Mouse (Mus musculus) mature B cell (primary cell): ENCODE results near the gene Chmp2a.

Experiments used
- in situ Hi-C: fragments of 300-500 bp; cut with MboI; formaldehyde crosslinking; loops from 2 replicates; pipeline ENCODE4 v1.14.3; 2019

The Chmp2a gene

GRCm38 (mm10) chr7:13035211-13035855 is 726 bp upstream of the Chmp2a start:
- in situ Hi-C loops, result no loop called here

GRCm38 (mm10) chr7:13033451-13034147 is 1.0 kb downstream of the Chmp2a start:
- in situ Hi-C loops, result no loop called here

GRCm38 (mm10) chr7:13032541-13032940 is 2.1 kb downstream of the Chmp2a start:
- in situ Hi-C loops, result no loop called here

- in situ Hi-C loops, result no loop called here
These were observed 2.6 kb downstream of the Chmp2a start for GRCm38 (mm10) chr7:13031983-13032382.

GRCm38 (mm10) chr7:13031069-13031468 is 3.5 kb downstream of the Chmp2a start:
- in situ Hi-C loops, result no loop called here

- in situ Hi-C loops, result no loop called here
These were observed 5.6 kb downstream of the Chmp2a start for GRCm38 (mm10) chr7:13028986-13029385.

GRCm38 (mm10) chr7:13025511-13026112 is 9.0 kb downstream of the Chmp2a start:
- in situ Hi-C loops, result no loop called here

- in situ Hi-C loops, result loop anchor here (25.0 kb wide), 1 partner anchor 538 kb away; the partner anchor contains the start of gene Zfp606
These were observed 9.8 kb downstream of the Chmp2a start for GRCm38 (mm10) chr7:13024805-13025204.

GRCm38 (mm10) chr7:13023928-13024731 is 10.5 kb downstream of the Chmp2a start:
- in situ Hi-C loops, result loop anchor here (25.0 kb wide), 1 partner anchor 537 kb away; the partner anchor contains the start of gene Zfp606

- in situ Hi-C loops, result loop anchor here (25.0 kb wide), 1 partner anchor 536 kb away; the partner anchor contains the start of gene Zfp606
These were observed 11.7 kb downstream of the Chmp2a start for GRCm38 (mm10) chr7:13022773-13023535.

GRCm38 (mm10) chr7:13015217-13015616 is 19.4 kb downstream of the Chmp2a start:
- in situ Hi-C loops, result loop anchor here (25.0 kb wide), 1 partner anchor 528 kb away; the partner anchor contains the start of gene Zfp606

- in situ Hi-C loops, result loop anchor here (25.0 kb wide), 1 partner anchor 527 kb away; the partner anchor contains the start of gene Zfp606
These were observed 20.2 kb downstream of the Chmp2a start for GRCm38 (mm10) chr7:13014275-13014839.

GRCm38 (mm10) chr7:13013671-13014070 is 20.9 kb downstream of the Chmp2a start:
- in situ Hi-C loops, result loop anchor here (25.0 kb wide), 1 partner anchor 526 kb away; the partner anchor contains the start of gene Zfp606

- in situ Hi-C loops, result loop anchor here (25.0 kb wide), 1 partner anchor 523 kb away; the partner anchor contains the start of gene Zfp606
These were observed 24.4 kb downstream of the Chmp2a start, which contains the start of gene Zbtb45 for GRCm38 (mm10) chr7:13010005-13010908. Gene Zbtb45, minus strand, starts transcription at chr7:13010034.

GRCm38 (mm10) chr7:13009143-13010004 is 25.2 kb downstream of the Chmp2a start:
- in situ Hi-C loops, result loop anchor here (5.0 to 25.0 kb wide), 2 partner anchors 33 to 522 kb away; partner anchors contain the start of gene Zfp606

- in situ Hi-C loops, result loop anchor here (5.0 to 25.0 kb wide), 2 partner anchors 35 to 520 kb away; partner anchors contain the start of gene Zfp606
These were observed 27.1 kb downstream of the Chmp2a start for GRCm38 (mm10) chr7:13007341-13008092.

- in situ Hi-C loops, result loop anchor here (5.0 to 25.0 kb wide), 2 partner anchors 36 to 519 kb away; partner anchors contain the start of gene Zfp606
These were observed 28.1 kb downstream of the Chmp2a start for GRCm38 (mm10) chr7:13006531-13006930.
